Mouse (Mus musculus): Measurements from ENCODE around the gene Katnb1.

DNA sequence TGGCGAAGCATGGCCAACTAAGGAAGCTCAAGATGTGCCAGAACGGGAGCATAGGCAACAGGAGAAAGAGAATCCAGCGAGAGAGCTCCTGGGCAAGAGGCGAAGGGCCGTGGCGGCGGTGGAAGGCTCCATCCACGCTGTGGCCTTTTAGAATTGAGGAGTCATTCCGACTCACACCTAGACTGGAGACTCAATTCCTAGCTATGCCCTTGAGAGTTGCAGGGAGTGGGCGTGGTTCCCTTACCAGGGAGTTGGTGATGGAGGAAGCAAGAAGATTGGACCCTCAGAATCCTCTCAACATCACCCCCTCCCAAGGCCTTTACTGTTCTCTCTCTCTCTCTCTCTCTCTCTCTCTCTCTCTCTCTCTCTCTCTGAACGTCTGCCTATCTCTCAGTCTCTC is 664 bp downstream of the Katnb1 start:
- TF ChIP-seq GATA1 (IDR thresholded peaks at IDR 0.05; ENCODE audit: borderline replicate concordance, low read length) (no peak), FLI1 (IDR thresholded peaks at IDR 0.05; ENCODE audit: low read length) (no peak)

All from megakaryocyte, embryonic 14.5 days (primary cell).